9 mouse cellular contexts compared by ENCODE assay signal in the genomic region with DNA sequence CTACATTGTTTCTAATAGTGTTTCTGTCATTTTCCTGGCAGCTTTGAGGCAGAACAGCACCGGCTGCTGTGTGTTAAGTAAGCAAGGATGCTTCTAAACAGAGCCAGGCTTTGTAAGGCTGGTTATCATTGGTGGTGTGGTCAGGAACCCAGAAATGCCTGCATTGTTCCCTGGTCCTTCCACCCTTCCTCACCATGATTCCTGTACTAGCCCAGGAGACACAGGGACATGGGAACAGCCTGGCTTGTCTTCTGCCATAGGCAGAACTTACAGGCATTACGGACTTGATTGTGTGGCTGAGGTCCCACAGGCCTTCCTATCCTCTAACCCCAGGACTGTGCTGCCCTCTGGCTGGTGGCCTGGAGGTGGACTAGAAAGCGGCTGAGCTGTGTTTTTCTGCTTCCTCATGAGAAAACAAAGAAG. TPM values are rescaled to one million over a fixed set of nuclear protein-coding genes. Genes with fewer than 3 reads are reported as not detected.
A peak's percentile ranks its signal among the peaks of the same experiment; 100 is the strongest.
DNase-seq lines count a peak whose midpoint lies in the region; ATAC-seq and TF ChIP-seq lines count a peak whose summit lies in the region.
"Had no signal": no experiment of that assay in that cellular context is flagged by ENCODE, and none has a peak within 500 bp of the region (broad histone marks: within the 10 kb centered on the region; RNA-seq: fewer than 3 reads in every experiment).

No protein-coding gene starts in this region.

- H3K9me3 ChIP-seq in forebrain, embryonic 16.5 days (ENCODE audit: control insufficient read depth, low read length) = no peaks in the 10 kb centered on the region

- no peaks in the 10 kb centered on the region for H3K36me3 ChIP-seq in forebrain, embryonic 16.5 days (ENCODE audit: control insufficient read depth, insufficient read depth)

- no peak overlapping the region for H3K27ac ChIP-seq in cerebellum, adult 2 months (ENCODE audit: insufficient read depth, low read length)
- no peak overlapping the region for H3K27ac ChIP-seq in forebrain, embryonic 16.5 days (ENCODE audit: low read length)

- CTCF ChIA-PET in Patski (lab: Charles Lee) = interaction anchor here (1.1 kb wide), 1 partner anchor 10 kb away, joined by 4 read pairs; no protein-coding TSS in a partner anchor

- DNase-seq in cerebellum, adult 2 months = no peak
- no peak for DNase-seq in cerebellum, postnatal 4 days (ENCODE audit: low spot score in 2 of 2)
- DNase-seq in layer of hippocampus, adult 9-11 months = peak; percentile 80
- no peak for DNase-seq in layer of hippocampus, postnatal 36 days
- DNase-seq in Patski (ENCODE audit: low read depth, low spot score) = no peak
- DNase-seq in heart, postnatal 4 days = peak; percentile 69
- DNase-seq in spleen, adult 18-20 months = no peak

- POLR2A ChIA-PET in Patski (lab: Charles Lee) = no interaction called here

- 30% methylated on average over 3 of the region's 3 CpGs for WGBS in cerebellum, adult 2 months
- WGBS in forebrain, embryonic 16.5 days = 54% methylated on average over 3 of the region's 3 CpGs

- TF ChIP-seq CTCF in cerebellum, adult 2 months (IDR thresholded peaks at IDR 0.05; ENCODE audit: borderline replicate concordance, insufficient read depth, low read depth, low read length) = peak; percentile 36; the same call in 1 of the 2 replicates
- TF ChIP-seq CTCF in Patski (IDR thresholded peaks at IDR 0.05) = peak; percentile 47

- ATAC-seq in Patski = peak; percentile 9
- no peak for ATAC-seq in forebrain, embryonic 16.5 days

- H3K4me3 ChIP-seq in cerebellum, adult 2 months (replicated peaks; ENCODE audit: insufficient read depth, low read depth, low read length) = no peak overlapping the region
- H3K4me3 ChIP-seq in forebrain, embryonic 16.5 days (replicated peaks; ENCODE audit: low read length) = no peak overlapping the region

- no peak overlapping the region for H3K4me2 ChIP-seq in forebrain, embryonic 16.5 days (ENCODE audit: low read length)

- in situ Hi-C loops in Patski (cut with MboI; ENCODE audit: low pct_unique_long_range_greater_than_20kb) = no loop called here

- no peak overlapping the region for H3K9ac ChIP-seq in forebrain, embryonic 16.5 days (replicated peaks; ENCODE audit: low read depth, low read length)

- TF ChIP-seq POLR2A in cerebellum, adult 2 months (IDR thresholded peaks at IDR 0.05; ENCODE audit: borderline replicate concordance, insufficient read depth, low read length) = no peak

- H3K4me1 ChIP-seq in cerebellum, adult 2 months (ENCODE audit: control insufficient read depth, insufficient read depth, low read length) = no peaks in the 10 kb centered on the region; the same call in 1 of the 2 replicates
- H3K4me1 ChIP-seq in forebrain, embryonic 16.5 days (replicated peaks; ENCODE audit: control insufficient read depth, insufficient read depth, low read length) = peaks cover 10% of the 10 kb centered on the region

- no peaks in the 10 kb centered on the region for H3K27me3 ChIP-seq in cerebellum, adult 2 months (ENCODE audit: control insufficient read depth, insufficient read depth, low read length)
- H3K27me3 ChIP-seq in Patski = no peaks in the 10 kb centered on the region
- no peaks in the 10 kb centered on the region for H3K27me3 ChIP-seq in forebrain, embryonic 16.5 days (replicated peaks; ENCODE audit: control insufficient read depth, insufficient read depth, low read length)

RNA-seq across cellular contexts. Expression of gene Mb, which starts 18.0 kb away (rescaled TPM):
- 0.59 and 0.93 TPM in 2 replicates for polyA plus RNA-seq in cerebellum, adult 2 months (2012; rRNA removed)
- under 1 TPM in 1 of 2 experiments, not detected in 1; 0.37 TPM for total RNA-seq in layer of hippocampus, postnatal 36 days (2021)
- not detected for polyA plus RNA-seq in Patski (2021)
- total RNA-seq in heart, postnatal 4 days (2021) = 1,000 to 10,000 TPM; 6,207 to 7,219 TPM
- polyA plus RNA-seq in forebrain, embryonic 16.5 days (2015; fragmentation: Nextera tagmentation; extraction: Ambion mirVana) = 0.91 TPM in 1 of 2 replicates, not detected in the other
- total RNA-seq: neutrophil, adult 5-6 weeks had no signal

RNA-seq across cellular contexts. Expression of gene Apol6, which starts 23.9 kb away (rescaled TPM):
- 0.30 and 0.49 TPM in 2 replicates for polyA plus RNA-seq in cerebellum, adult 2 months (2012; rRNA removed)
- not detected for total RNA-seq in layer of hippocampus, postnatal 36 days (2021)
- 0.05 TPM for polyA plus RNA-seq in Patski (2021)
- under 1 TPM; 0.62 to 0.65 TPM for total RNA-seq in heart, postnatal 4 days (2021)
- polyA plus RNA-seq in forebrain, embryonic 16.5 days (2015; fragmentation: Nextera tagmentation; extraction: Ambion mirVana) = not detected in 2 replicates
- total RNA-seq: neutrophil, adult 5-6 weeks had no signal

Comparison
In these comparisons a context has a peak if more than half of its experiments do, and no peak if none do; other contexts are left out.
1. DNase-seq: peak in layer of hippocampus, adult 9-11 months (single experiment) and heart, postnatal 4 days (single experiment); none in cerebellum, adult 2 months (0 of 2), cerebellum, postnatal 4 days (0 of 2), layer of hippocampus, postnatal 36 days (0 of 2), Patski (single experiment) and spleen, adult 18-20 months (0 of 2).